Mouse (Mus musculus) splenic B cell, adult 2 months (primary cell): ENCODE data around the gene Adgra1.

Source experiments
- DNase-seq: peaks from one replicate; pipeline ENCODE4 v3.0.0-alpha.2; 2011; ENCODE audit warnings: low read depth, low spot score
- H3K27me3 ChIP-seq: 2 replicates; pipeline ENCODE4 v1.6.1; 2012; ENCODE audit warnings: mild to moderate bottlenecking, low read length, moderate library complexity, mixed read lengths; ENCODE audit not compliant: control insufficient read depth, poor library complexity, insufficient read depth, severe bottlenecking
- H3K36me3 ChIP-seq: 2 replicates; pipeline ENCODE4 v1.6.1; 2012; ENCODE audit warnings: mild to moderate bottlenecking, low read length, moderate library complexity, mixed read lengths; ENCODE audit not compliant: control insufficient read depth, poor library complexity, insufficient read depth, severe bottlenecking

Adgra1 gene

GRCm38 (mm10) chr7:139835140-139836131 lies 1.5 kb downstream of the Adgra1 start:
- no peaks in the 10 kb centered on the region for H3K36me3 ChIP-seq
- no peak for DNase-seq
- H3K27me3 ChIP-seq, result no peaks in the 10 kb centered on the region

- DNase-seq, result no peak
- no peaks in the 10 kb centered on the region for H3K27me3 ChIP-seq
- H3K36me3 ChIP-seq, result no peaks in the 10 kb centered on the region
Observed at GRCm38 (mm10) chr7:139840443-139841168, 6.6 kb downstream of the Adgra1 start.

- H3K36me3 ChIP-seq, result no peaks in the 10 kb centered on the region
- no peak for DNase-seq
- H3K27me3 ChIP-seq, result no peaks in the 10 kb centered on the region
Observed at GRCm38 (mm10) chr7:139842397-139842796, 8.4 kb downstream of the Adgra1 start.

GRCm38 (mm10) chr7:139843140-139843539 lies 9.2 kb downstream of the Adgra1 start:
- no peaks in the 10 kb centered on the region for H3K27me3 ChIP-seq
- no peak for DNase-seq
- no peaks in the 10 kb centered on the region for H3K36me3 ChIP-seq

- Histone ChIP-seq H3K27me3 (no peaks in the 10 kb centered on the region), H3K36me3 (no peaks in the 10 kb centered on the region)
- no peak for DNase-seq
Observed at GRCm38 (mm10) chr7:139843776-139844175, 9.8 kb downstream of the Adgra1 start.

- H3K27me3 ChIP-seq, result no peaks in the 10 kb centered on the region
- H3K36me3 ChIP-seq, result no peaks in the 10 kb centered on the region
- DNase-seq, result no peak
Observed at GRCm38 (mm10) chr7:139845101-139845500, 11.1 kb downstream of the Adgra1 start.

GRCm38 (mm10) chr7:139850152-139850551 lies 16.2 kb downstream of the Adgra1 start:
- DNase-seq, result no peak
- Histone ChIP-seq H3K36me3 (no peaks in the 10 kb centered on the region), H3K27me3 (no peaks in the 10 kb centered on the region)

GRCm38 (mm10) chr7:139850677-139851076 lies 16.7 kb downstream of the Adgra1 start:
- H3K36me3 ChIP-seq, result no peaks in the 10 kb centered on the region
- no peak for DNase-seq
- no peaks in the 10 kb centered on the region for H3K27me3 ChIP-seq

GRCm38 (mm10) chr7:139851098-139851497 lies 17.1 kb downstream of the Adgra1 start:
- no peak for DNase-seq

GRCm38 (mm10) chr7:139855261-139855660 lies 21.3 kb downstream of the Adgra1 start:
- H3K36me3 ChIP-seq, result no peaks in the 10 kb centered on the region
- H3K27me3 ChIP-seq, result no peaks in the 10 kb centered on the region

More at GRCm38 (mm10) chr7:139851098-139851497, 17.1 kb downstream of the Adgra1 start:
- Histone ChIP-seq H3K27me3 (no peaks in the 10 kb centered on the region), H3K36me3 (no peaks in the 10 kb centered on the region)

GRCm38 (mm10) chr7:139861411-139861810 lies 27.4 kb downstream of the Adgra1 start:
- DNase-seq, result peak; percentile 43
- Histone ChIP-seq H3K27me3 (no peaks in the 10 kb centered on the region), H3K36me3 (no peaks in the 10 kb centered on the region)

More at GRCm38 (mm10) chr7:139855261-139855660, 21.3 kb downstream of the Adgra1 start:
- DNase-seq, result no peak

GRCm38 (mm10) chr7:139863076-139863475 lies 29.1 kb downstream of the Adgra1 start:
- Histone ChIP-seq H3K36me3 (no peaks in the 10 kb centered on the region), H3K27me3 (no peaks in the 10 kb centered on the region)
- DNase-seq, result no peak

GRCm38 (mm10) chr7:139864253-139864652 lies 30.3 kb downstream of the Adgra1 start:
- Histone ChIP-seq H3K27me3 (no peaks in the 10 kb centered on the region), H3K36me3 (no peaks in the 10 kb centered on the region)
- no peak for DNase-seq

GRCm38 (mm10) chr7:139864871-139865270 lies 30.9 kb downstream of the Adgra1 start:
- no peaks in the 10 kb centered on the region for H3K36me3 ChIP-seq
- no peaks in the 10 kb centered on the region for H3K27me3 ChIP-seq
- no peak for DNase-seq

GRCm38 (mm10) chr7:139871014-139871413 lies 37.0 kb downstream of the Adgra1 start:
- Histone ChIP-seq H3K36me3 (no peaks in the 10 kb centered on the region), H3K27me3 (no peaks in the 10 kb centered on the region)
- no peak for DNase-seq
